Mouse (Mus musculus) megakaryocyte-erythroid progenitor cell, adult 5 weeks (primary cell): ENCODE measurements around the gene Capn8. TPM values are rescaled to one million over a fixed set of nuclear protein-coding genes. Genes with fewer than 3 reads are reported as not detected.

Experiments
- polyA plus RNA-seq: library from polyadenylated mRNA; stranded (reverse); fragments of >175 nt; gene quantifications from 2 replicates; pipeline ENCODE4 v1.2.3, GENCODE M21; 2012

The Capn8 gene
- not detected in 2 replicates for polyA plus RNA-seq

DNA sequence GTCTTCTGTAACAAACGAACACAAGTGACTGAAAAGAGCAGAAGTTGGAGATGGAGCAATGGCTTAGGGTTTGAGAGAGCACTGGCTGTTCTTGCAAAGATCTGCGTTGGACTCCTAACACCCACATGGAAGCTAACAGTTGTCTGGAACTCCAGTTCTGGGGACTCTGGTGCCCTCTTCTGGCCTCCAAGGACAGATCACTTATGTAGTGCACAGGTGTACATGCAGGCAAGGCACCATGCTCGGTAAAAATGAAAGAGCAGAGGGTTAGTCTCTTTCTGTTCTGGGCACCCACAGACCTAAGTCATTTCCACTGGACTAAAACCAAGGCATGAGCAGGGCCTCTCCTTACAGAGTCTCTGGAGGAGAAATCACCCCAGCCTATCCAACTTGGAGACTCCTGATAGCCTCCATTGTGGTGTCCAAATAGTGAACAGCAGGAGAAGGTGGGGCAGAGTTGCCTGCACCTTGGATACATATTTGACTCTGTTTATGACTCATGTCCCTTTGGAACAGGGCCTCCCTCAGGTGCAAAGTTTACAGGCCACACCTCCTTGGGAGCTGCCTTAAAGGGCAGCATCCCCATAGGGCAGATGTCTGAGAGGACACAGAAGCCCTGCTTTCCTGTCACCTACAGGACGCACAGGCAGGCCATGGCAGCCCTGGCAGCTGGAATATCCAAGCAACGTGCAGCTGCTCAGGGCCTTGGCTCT, at the start of gene Capn8:
TSS of gene Capn8 (plus strand) at position 600 of the 713 bp plus-strand sequence.

DNA sequence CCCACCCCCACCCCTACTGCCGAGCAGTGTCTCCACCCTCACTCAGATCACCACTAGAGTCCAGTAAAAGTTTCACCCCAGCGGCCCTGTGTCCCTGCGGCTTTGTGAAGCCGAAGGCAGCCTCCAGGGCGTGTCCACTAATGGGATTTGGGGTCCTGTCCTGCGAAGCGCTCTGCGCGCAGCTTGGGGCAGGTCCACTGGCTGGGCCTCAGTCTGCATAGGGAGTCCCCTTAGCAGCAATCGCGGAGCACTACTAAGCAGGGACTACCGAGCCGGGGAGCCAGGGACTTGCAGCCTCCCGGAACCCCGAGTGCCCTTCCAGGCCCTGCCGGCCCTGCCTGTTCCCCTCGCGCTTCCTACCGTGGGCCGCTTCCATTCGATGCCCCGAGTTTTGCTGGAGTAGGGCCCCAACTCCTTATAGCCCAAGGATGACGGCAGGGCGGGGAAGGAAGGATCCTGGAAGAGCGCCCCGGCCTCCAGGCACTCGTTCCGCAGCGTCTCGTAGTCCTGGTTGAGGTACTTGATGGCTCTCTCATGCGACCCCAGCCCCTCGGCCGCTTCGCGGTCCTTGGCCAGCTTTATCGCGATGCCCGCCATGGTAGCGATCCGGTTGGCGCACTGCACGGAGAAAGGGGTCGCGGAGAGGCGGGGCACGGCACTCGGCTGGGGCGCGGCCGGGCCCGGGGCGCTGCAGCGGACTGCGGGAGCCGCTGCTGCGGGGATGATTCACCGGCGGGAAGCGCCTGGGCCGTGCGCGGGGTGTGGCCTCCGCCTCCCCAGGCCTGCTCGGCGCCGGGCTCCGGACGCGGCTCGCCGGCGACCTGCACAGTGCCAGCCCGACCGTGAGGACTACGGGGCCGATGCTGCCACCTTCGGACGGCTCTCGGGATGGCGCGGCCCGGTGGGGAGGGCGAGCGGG, 47.8 kb upstream of the Capn8 start, which contains the start of gene Capn2:
TSS of gene Capn2 (minus strand) at position 851 of the 919 bp plus-strand sequence.

Other genes with a start within 250 kb of the Capn8 start
- 16.8 and 28.2 TPM in 2 replicates for gene Fbxo28, start 223.4 kb upstream of the Capn8 start, polyA plus RNA-seq
- 23.9 and 37.3 TPM in 2 replicates for gene Trp53bp2, start 155.8 kb upstream of the Capn8 start, polyA plus RNA-seq
- gene Capn2, start 47.4 kb upstream of the Capn8 start, polyA plus RNA-seq = 5.7 and 8.9 TPM in 2 replicates
- not detected in 2 replicates for gene Ccdc185, start 184.2 kb downstream of the Capn8 start, polyA plus RNA-seq
- 0.12 TPM in 1 of 2 replicates, not detected in the other for gene Susd4, start 198.9 kb downstream of the Capn8 start, polyA plus RNA-seq